Mouse (Mus musculus) left cerebral cortex, adult 2 months (tissue): ENCODE results near the gene Zfp710. TPM values are rescaled to one million over a fixed set of nuclear protein-coding genes. Genes with fewer than 3 reads are reported as not detected.

Experiments
- DNase-seq, 2 experiments: peaks; one replicate each; pipeline ENCODE4 v3.0.0; 2021 to 2022; ENCODE audit warnings: low spot score in 2 of 2, mixed read lengths in 1 of 2; ENCODE audit errors: extremely low spot score in 1 of 2
- H3K27ac ChIP-seq: fragments of 200-600 bp; 2 replicates; pipeline ENCODE4 v1.8.1; 2022
- H3K4me3 ChIP-seq: fragments of 200-600 bp; 2 replicates; pipeline ENCODE4 v1.8.1; 2022
- CTCF ChIP-seq: fragments of 200-600 bp; IDR thresholded peaks from 2 replicates; pipeline ENCODE4 v1.8.1; 2022; ENCODE audit warnings: antibody characterized with exemption, mild to moderate bottlenecking, moderate library complexity
- intact Hi-C: fragments of 180-260 bp; cut with DNase I; formaldehyde crosslinking; loops from one replicate; pipeline ENCODE4 v1.15.1; 2025
- total RNA-seq, 2 experiments: library from RNA; stranded (reverse); gene quantifications; 2 replicates each; pipeline ENCODE4 v1.2.3; 2021

Zfp710 gene
- total RNA-seq, 2 experiments from 2014 or later, result 18.9 to 21.7 TPM

GRCm38 (mm10) chr7:80091004-80091865 lies 66.6 kb downstream of the Zfp710 start:
- no peak for TF ChIP-seq CTCF
- DNase-seq, result no peak
- intact Hi-C loops, result no loop called here
- Histone ChIP-seq H3K4me3 (no peak overlapping the region), H3K27ac (peak overlapping the region; percentile 4)

GRCm38 (mm10) chr7:80091866-80092210 lies 67.2 kb downstream of the Zfp710 start:
- no peak for DNase-seq
- intact Hi-C loops, result no loop called here
- Histone ChIP-seq H3K4me3 (no peak overlapping the region), H3K27ac (peak overlapping the region; percentile 4)
- no peak for TF ChIP-seq CTCF

GRCm38 (mm10) chr7:80092351-80093046 lies 67.9 kb downstream of the Zfp710 start:
- peak overlapping the region; percentile 4 for H3K27ac ChIP-seq
- no peak for TF ChIP-seq CTCF
- H3K4me3 ChIP-seq, result no peak overlapping the region
- intact Hi-C loops, result no loop called here
- DNase-seq, result peak; percentile 64 to 81

GRCm38 (mm10) chr7:80094481-80094880 lies 69.9 kb downstream of the Zfp710 start:
- no peak for TF ChIP-seq CTCF
- no peak overlapping the region; the same call in 1 of the 2 replicates for H3K27ac ChIP-seq
- DNase-seq, result no peak
- intact Hi-C loops, result no loop called here
- no peak overlapping the region for H3K4me3 ChIP-seq

- no peak for DNase-seq
- no peak overlapping the region for H3K4me3 ChIP-seq
- H3K27ac ChIP-seq, result no peak overlapping the region
- no peak for TF ChIP-seq CTCF
- intact Hi-C loops, result no loop called here
Measured at GRCm38 (mm10) chr7:80095598-80096309, 71.1 kb downstream of the Zfp710 start.

- TF ChIP-seq CTCF, result no peak
- H3K4me3 ChIP-seq, result no peak overlapping the region
Measured at GRCm38 (mm10) chr7:80098389-80098976, 73.9 kb downstream of the Zfp710 start.

GRCm38 (mm10) chr7:80103335-80103734 lies 78.7 kb downstream of the Zfp710 start:
- no peak for DNase-seq
- intact Hi-C loops, result no loop called here
- no peak overlapping the region for H3K4me3 ChIP-seq
- no peak overlapping the region for H3K27ac ChIP-seq
- no peak for TF ChIP-seq CTCF

More at GRCm38 (mm10) chr7:80098389-80098976, 73.9 kb downstream of the Zfp710 start:
- no peak for DNase-seq
- no peak overlapping the region for H3K27ac ChIP-seq
- intact Hi-C loops, result no loop called here

GRCm38 (mm10) chr7:80105637-80106390 lies 81.2 kb downstream of the Zfp710 start:
- no peak for DNase-seq
- no peak for TF ChIP-seq CTCF

GRCm38 (mm10) chr7:80106441-80106840 lies 81.8 kb downstream of the Zfp710 start:
- Histone ChIP-seq H3K27ac (no peak overlapping the region), H3K4me3 (no peak overlapping the region)
- no peak for DNase-seq
- intact Hi-C loops, result no loop called here
- TF ChIP-seq CTCF, result no peak

More at GRCm38 (mm10) chr7:80105637-80106390, 81.2 kb downstream of the Zfp710 start:
- Histone ChIP-seq H3K4me3 (no peak overlapping the region), H3K27ac (no peak overlapping the region)
- intact Hi-C loops, result no loop called here

- intact Hi-C loops, result no loop called here
- DNase-seq, result peak in 1 of 2 experiments; percentile 37
Measured at GRCm38 (mm10) chr7:80111066-80112045, 86.7 kb downstream of the Zfp710 start.

More at GRCm38 (mm10) chr7:80111066-80112045, 86.7 kb downstream of the Zfp710 start:
- H3K4me3 ChIP-seq, result no peak overlapping the region
- no peak overlapping the region for H3K27ac ChIP-seq
- TF ChIP-seq CTCF, result no peak
